Mouse (Mus musculus): ENCODE data around the gene Serhl.

Serhl gene

DNA sequence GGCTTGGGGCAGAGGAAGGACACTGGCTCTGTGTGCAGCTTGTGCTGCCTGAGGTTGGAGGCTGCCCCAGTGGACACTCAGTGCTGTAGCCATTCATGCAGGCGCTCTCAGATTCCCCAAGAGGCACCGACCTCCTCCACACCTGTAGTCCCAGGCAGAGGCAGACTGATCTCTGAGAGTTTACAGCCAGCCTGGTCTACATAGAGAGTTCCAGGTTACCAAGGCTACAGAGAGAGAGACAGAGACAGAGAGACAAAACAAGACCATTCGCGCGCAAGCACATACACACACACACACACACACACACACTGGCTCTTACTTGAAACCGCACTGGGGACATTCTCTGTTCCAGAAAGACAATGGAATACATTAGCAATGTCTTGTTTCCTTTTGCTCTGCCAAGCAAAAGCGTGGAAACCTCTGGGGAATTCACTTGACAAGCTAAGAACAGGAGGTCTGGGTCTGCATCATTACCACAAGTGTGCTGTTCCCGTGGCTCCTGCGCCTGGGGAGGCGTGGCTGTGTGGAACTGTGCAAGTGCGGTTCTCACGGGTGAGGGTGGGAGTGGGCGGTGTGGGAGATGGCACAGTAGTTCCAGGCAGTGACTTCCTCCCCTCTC is 5.2 kb upstream of the Serhl start:
- no peak for DNase-seq (ENCODE audit: low read depth, low spot score)

DNA sequence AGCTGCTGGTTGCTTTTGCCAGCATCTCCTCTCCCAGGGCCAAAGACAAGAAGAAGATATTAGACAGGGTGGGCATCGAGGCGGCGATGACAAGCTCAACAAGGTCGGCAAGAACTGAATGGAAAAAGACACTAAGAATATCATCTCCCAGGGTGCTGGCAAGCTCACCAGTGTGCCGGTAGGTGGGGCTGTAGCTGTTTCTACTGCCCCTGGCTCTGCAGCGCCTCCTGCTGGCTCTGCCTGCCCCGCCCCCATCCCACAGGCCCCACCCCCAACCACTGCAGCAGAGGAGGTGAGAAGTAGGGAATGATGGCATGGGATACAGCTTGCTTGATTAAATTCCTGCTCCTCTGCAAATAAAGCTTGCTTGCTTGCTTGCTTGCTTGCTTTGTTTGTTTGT is 3.4 kb upstream of the Serhl start:
- DNase-seq (ENCODE audit: low read depth, low spot score): no peak

DNA sequence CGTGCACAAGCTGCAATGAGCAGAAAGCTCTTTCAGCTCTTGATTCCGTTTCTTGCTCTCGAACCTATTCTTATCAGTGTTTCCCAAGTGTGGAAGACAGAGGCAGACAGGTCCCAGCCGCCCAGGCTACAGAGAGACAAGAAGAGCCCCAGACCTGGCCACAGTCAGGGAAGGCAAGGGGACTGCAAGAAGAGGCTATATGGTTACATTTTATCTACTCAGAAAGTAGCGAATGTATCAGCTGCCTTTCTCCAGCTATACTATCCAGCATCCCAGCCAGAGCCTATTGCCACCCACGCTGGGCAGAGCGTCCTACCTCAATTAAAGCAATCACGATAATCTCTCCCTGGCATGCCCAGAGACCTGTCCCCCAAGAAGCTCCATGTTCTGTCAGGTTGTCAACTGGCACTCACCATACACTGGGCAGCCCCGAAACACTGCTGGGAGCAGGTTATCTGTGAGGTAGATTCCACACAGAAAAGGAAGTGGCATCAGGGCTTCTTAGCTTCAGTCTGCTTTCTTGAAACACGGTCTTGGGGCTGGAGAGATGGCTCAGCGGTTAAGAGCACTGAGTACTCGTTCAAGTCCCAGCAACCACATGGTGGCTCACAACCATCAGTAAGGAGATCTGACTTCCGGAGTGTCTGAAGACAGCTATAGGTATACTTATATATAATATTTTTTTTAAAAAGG is 2.5 kb upstream of the Serhl start:
- DNase-seq (ENCODE audit: low read depth, low spot score): no peak

DNA sequence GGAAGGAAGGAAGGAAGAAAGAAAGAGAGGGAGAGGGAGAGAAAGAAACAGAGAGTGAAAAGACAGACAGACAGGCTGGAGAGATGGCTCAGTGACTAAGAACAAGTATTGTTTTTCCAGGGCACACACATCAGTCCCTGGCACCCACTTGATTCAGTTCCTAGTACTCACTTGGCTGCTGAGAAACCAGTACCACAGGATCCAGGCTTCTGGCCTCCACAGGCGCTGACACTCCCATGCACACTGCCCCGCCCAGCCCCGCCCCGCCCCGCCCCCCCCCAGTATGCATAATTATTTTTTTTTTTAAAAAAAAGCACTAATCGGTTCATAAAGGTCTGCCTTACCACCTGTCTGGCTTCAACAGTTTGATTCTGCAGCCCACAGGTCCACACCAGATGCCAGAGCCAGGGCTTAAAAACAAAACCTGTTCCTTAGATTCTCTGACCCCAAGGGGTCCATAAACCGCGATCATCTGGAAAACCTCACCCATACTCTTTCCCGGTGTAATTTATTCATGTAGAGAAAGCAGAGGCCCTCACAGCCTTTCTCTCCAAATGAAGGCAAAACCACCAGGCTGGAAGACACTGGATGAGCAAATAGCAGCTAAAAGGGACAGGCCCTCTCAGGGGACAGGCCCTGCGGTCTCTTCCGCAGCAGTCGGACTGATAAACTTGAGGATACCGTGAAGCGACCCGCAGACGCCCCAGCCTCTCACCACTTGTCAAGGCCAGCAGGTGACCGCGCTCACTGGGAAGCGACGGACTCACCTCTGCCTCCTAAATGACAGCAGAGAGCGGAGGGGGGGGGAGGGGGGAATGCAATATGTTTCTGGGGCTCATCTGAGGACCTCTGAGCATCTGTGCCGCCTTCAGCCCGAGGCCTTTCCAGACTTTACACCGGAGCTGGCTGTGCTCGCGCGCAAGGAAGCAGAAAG is 544 bp upstream of the Serhl start:
- DNase-seq (ENCODE audit: low read depth, low spot score): no peak

DNA sequence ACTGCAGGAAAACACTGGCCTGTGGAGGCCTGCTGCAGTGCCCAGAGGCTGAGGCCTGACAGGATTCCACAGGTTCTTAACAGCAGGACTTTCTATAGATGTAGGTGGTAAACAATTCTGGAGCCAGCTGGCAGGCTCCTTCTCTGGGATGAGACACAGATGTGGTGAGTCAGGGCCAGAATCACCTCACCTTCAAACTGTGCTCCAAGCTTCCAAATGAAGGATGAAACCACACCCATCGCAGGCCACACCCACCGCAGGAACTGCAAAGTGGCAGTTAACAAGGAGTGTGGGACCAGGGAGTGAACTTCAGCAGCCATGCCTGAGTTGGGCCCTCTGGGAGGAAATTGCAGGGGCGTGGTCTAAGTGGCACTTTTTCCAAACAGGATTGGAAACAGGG is 1.6 kb downstream of the Serhl start:
- no peak for DNase-seq (ENCODE audit: low read depth, low spot score)

DNA sequence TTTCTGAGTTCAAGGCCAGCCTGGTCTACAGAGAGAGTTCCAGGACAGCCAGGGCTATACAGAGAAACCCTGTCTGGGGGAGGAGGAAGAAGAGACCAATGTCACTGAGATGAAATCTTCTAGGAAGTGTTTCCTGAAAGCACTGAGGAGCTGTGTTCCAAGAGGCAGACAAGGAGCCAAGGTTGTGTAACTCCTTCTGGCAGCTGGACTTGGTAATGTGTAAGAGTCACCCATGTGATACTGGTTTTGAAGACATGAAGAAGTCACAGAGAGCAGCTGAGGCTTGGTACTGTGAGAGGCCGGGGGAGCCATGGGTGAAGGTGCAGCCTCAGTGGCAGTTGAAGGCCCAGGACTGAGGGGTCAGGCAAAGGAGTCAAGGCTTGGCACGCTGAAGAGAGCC is 4.4 kb downstream of the Serhl start:
- DNase-seq (ENCODE audit: low read depth, low spot score): no peak

DNA sequence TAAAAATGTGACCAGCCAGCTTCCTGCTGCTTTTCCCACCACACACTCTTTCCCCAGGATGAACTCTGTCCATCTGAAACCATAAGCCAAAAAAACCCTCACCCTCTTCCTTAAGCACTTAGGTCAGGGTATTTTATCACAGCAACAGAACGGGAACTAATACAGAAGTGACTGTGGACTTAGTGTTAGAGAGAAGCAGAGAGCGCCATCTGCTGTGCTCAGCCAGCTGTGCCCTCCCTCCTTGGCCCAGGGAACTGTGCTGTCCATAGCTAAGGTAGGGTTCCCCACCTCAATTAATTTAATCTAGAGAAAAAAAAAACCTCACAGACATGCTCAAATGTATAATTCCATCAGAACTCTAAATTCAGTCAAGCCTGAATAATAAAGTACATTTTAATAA is 6.6 kb downstream of the Serhl start:
- DNase-seq (ENCODE audit: low read depth, low spot score): no peak

DNA sequence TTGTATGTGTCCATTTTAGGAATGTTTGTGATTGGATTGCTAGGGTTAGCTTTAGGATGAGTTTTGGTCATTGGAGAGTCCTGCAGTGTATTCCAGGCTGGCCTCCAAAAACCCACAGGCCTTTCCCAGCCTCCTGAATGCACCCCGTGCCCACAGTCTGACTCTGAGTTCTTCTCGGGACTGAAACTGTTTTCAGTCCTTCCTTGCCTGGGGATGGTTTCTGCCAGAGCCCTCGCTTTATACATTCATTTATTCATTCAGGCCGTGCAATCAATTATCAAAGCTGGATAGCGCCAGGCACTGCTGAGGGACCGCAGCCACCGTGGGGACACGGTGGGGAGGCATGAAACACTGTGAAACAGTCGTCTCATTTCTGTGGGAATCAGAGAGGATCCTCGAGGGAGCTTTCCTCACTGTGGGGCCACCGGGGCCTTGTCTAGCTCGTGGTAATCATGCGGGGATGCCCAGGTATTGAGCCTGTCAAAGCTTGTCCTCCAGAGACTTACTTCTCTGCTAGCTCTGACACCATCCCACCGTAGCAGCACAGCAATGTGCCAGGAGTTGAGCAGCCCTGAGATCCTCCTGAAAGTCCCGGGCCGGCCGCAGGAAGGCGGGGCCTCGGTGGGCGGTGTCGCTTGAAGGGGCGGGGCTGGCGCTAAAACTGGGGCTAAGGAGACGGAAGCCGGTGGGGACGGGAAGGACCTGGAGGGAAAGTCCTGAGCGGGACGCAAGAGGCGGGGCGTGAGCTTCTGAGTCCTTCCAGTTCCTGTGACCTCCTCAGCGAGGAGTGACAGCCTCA is 10.4 kb downstream of the Serhl start:
- DNase-seq (ENCODE audit: low read depth, low spot score): peak; percentile 59

DNA sequence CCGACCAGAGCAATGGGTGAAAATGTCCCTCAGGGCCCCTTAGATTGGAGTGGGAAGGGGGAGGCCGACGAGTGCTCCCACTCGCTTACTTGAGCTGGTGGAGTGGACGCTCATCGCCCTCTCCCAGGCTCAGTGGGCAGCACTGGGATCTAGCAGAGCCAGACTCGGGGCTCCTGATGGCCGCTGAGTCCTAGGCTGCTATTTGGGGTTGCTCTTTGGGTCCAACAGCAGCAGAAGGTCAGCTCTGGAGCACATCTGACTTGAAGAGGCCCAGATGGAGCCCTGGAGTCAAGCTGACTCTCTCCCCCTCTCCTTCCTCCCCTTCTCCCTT is 11.0 kb downstream of the Serhl start:
- DNase-seq (ENCODE audit: low read depth, low spot score): no peak

DNA sequence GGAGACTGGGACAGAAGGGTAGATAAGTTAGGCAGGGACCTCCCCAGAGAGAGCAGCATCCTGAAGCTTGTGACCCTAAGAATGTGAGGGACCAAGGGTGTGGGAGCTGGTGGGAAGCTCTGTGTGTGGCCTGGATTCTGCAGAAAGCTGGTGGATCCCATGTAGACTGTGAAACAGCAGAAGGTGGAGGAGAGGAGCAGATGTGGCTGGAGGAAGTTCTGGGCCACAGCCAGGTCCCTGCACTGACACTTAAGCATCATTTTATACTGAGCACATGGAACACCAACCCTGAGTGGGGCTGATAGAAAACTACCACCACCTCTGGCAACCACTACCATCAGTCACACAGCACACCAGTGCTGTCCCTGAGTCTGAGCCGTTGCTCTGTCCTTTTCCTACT is 13.8 kb downstream of the Serhl start:
- no peak for DNase-seq (ENCODE audit: low read depth, low spot score)

DNA sequence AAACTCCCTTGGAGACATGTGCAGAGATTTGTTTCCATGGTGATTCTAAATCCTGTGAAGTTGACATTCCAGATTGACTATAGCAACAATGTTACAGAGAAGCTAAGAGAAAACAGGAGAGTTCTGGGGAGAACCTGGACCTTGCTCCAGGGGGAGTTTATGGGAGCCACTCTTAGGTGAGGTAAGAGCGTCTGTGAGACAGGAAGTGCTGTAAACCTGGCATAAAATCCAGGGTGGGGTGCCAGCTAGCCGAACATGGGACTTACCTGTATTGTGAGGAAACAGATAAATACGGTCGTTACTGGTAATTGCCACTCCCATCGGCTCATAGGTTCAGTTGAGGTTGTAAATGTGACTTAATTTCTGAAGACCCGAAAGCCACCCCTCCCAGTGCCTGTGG is 17.1 kb downstream of the Serhl start:
- no peak for DNase-seq (ENCODE audit: low read depth, low spot score)

DNA sequence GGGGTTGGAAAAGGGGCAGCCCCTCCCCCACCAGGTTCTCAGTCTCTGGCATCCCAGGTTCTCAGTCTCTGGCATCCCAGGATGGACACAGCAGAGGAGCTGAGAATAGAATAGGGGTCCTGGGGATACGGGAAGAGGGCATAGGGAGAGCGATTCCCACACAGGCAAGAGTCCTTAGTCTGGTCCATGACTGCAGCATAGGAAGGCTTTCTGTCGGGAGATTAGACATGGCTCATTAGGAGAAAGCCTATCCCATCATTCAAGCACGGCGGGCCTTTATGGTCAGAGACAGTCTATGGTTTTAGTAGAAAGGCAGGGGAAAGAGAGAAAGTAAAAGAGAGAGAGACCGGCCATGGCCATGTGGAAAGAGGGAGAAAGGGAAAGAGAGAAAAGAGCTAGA is 18.5 kb downstream of the Serhl start:
- DNase-seq (ENCODE audit: low read depth, low spot score): no peak

DNA sequence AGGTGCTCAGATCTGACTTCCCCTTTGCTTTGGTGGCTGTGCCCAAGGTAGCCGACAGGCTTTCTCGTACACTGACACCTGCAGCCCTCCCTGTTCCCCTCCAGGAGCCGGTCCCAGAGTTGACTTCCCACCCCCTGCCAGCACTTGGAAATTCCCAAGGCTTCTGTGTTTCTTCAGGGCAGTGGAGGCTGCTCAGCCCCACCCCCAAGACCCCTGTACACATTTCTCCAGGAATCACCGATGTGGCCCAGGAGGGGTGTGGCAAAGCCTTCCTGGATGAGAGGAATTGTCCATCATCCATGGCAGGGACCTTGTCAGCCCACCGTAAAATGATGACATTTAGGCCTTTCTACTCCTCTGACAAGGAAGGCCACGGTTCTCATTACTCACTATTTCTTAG is 22.0 kb downstream of the Serhl start:
- DNase-seq (ENCODE audit: low read depth, low spot score): no peak

DNA sequence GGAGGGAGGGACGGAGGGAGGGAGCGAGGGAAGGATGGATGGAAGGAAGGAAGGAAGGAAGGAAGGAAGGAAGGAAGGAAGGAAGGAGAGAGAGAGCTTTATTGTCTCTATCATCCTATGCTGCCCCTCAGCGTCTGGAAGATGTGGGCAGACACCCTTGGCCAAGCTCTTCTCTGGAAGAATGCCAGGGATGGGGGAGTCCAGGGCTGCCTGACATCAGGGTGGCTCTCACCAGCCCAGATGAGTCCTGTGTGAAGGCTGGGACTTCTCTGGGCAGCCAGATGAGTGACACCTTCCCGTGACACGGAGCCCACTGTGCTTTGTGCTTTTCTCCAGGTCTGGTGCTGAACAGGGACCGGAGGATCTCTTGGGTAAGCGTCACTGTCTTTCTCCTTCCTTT is 22.6 kb downstream of the Serhl start:
- DNase-seq (ENCODE audit: low read depth, low spot score): no peak

DNA sequence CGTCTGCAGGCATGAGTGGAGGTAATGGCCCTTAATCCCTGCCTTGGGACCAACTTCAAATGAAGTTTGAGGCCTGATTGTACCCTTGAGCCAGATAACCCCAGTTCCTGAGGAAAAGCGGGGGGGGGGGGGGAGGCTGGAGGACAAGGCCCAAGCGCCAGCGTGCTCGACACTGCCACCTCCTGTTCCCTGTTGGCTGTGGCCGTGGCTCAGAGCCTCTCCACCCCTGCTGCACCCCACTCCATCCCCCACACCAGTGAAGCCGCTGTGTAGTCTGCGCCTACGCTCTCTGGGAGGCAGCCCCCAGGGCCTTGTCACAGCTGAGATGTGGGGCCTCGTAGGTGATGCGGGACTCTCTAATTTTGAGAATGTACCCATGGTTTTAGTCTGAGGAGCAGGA is 23.6 kb downstream of the Serhl start:
- peak; percentile 33 for DNase-seq (ENCODE audit: low read depth, low spot score)

DNA sequence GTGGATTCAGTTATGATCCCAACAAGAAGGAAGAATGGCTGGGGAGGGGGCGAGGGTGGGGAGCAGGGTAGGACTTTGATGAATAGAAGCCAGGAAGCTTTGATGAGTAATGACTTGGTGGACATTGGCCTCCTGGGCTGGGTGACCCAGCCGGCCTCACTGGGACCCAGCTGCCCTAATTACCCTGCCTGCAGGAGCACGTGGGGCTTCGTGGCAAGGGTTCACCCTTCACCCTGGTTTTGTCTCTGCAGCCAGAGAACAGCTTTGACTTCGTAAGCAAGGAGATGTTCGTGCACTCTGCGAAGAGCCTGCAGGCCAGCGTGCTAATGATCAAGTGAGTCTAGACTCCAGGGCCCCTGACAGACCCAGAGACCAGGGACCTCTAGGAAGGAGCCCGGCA is 24.8 kb downstream of the Serhl start:
- no peak for DNase-seq (ENCODE audit: low read depth, low spot score)

DNA sequence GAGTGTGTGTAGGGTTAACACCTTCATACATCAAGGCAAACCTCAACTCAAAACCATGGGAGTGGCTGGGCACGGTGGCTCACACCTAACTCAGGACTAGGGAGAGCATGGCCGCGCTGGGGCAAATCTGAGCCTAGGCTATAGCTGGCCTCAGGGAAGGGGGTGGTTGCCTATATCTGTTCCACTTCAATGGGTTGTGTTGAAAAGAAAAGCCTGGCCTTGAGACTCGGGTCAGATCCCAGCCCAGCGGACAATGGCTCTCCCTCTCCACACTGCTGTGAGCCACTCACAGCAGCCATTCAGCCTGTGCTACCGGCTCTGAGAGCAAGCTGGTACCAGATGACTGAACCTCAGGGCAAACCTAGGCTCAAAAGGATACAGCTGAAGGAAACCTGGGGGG is 25.8 kb downstream of the Serhl start:
- no peak for DNase-seq (ENCODE audit: low read depth, low spot score)

DNA sequence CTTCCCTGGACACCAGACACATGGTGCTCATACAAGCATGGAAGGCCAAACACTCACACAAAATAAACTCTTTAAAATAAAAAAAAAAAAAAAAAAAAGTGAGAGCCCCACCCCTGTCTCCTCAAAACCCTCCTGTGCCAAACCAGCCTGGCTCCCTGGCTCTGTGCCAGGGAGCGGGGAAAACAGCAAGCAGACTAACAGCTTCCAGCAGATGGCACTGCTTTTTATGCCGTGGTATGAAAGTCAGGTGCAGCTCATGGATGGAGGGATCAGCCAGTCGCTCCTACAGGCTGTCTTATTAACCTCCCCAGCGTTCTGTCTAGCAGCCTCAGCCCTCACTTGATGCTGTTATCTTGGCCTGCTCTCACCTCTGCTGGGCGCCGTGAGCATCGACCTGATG is 29.1 kb downstream of the Serhl start:
- peak; percentile 43 for DNase-seq (ENCODE audit: low read depth, low spot score)

DNA sequence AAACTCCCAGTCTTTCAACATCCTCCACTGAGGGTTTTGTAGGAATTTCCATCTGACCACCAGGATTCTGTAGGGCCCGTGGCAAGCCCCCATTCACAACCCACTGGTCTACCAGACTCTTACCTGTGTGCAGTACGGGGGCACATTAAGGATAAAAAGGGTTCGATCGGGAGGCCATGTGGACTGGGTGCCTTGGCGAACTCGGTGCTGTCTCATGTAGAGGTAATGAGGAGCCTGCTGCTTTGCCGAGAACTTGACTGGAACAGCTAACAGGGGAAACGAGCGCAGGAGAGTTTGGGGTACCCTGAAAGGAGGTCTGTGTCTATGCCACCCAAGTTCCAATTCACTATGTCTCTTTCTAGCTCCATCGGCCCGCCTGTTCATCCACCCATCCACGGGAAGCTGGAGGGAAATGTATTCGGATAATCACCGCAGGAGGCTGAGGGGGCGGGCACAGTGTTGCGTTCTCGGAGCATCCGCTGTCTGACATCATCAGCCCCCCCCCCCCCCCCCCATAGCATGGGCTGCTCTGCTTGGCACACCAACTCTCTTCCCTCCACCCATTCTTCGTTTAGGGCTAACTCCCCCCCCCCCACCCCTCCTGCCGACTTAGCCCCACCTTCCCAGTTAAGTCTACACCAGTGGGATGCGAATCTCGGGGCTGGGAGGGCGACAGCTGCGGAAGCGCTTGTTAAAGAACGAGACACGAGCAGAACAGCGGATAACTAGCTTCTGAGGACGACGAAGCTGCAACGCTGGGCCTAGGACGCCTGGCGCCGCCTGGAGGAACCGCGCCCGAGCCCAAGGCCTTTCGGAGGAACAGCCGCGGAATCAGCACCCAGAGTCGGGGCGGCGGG is 32.6 kb downstream of the Serhl start:
- no peak for DNase-seq (ENCODE audit: low read depth, low spot score)

DNA sequence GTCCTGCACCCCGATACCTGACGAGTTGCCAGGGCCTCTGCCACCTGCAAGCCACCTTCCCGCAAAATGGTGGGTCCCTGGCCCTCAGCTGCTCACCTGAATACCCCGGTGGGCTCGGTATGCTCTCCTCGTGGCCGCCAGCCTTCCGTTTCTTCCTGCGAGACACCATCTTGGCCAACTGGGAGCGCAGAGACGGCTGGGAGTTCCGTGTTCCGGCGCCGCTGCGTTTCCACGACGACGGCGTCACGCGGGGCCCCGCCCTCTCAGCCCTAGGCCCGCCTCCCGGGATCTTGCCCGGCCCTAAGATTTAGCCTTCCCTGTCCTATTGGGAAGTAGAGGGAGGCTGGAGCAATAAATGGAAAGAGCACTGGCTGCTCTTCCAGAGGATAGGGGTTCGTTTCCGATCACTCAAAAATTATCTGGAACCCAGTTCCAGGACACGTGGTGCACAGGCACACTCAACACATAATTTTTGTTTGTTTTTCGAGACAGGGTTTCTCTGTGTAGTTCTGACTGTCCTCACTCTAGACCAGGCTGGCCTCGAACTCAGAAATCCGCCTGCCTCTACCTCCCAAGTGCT is 33.4 kb downstream of the Serhl start, which contains the start of gene Rrp7a:
Rrp7a (minus strand) TSS at position 236 of the 580 bp plus-strand sequence.
- DNase-seq (ENCODE audit: low read depth, low spot score): peak; percentile 72

DNA sequence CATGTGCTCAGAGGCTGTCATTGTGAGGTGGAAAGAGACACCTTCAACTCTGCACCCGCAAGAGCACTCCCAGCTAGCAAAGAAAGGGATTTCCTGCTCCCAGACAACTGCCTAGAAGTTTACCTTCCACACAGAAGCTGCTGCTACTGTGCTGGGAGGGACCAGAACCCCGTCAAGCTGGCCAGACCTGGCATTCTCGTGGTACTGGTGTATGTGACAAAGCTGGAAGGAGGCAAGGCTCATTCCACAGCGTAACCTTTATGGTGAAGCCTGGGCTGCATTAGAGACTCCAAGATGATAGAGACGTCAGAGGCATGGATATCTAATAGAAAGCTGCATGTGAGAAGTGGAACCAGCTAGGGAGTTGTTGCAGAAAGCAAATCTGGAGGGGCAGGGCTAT is 35.3 kb downstream of the Serhl start:
- DNase-seq (ENCODE audit: low read depth, low spot score): no peak
